Mouse (Mus musculus): ENCODE measurements around the gene Olfr1026. TPM values are rescaled to one million over a fixed set of nuclear protein-coding genes. Genes with fewer than 3 reads are reported as not detected.

Gene Olfr1026
- not detected for polyA plus RNA-seq (2012; fragmentation: generic; extraction: Trizol)
- long read RNA-seq, experiment 1, result 0 reads
- long read RNA-seq, experiment 2, result 0 reads

DNA sequence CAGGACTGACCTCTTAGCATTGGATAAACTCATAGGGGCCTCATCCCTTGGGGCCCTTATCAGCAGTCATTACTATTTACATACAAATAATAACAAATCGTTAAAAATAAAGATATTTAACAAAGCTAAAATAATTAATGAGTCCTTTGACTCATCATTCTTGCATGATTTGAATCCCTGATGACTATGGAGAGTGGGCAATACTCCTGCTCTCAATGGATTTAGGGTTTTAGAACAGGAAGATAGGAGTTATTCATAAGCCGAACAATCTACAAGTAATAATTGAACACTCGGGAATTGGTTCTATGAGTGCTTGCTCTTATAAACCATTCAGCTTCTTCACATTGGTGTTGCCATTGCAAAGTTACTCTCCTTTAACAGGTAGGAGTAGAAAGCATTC is at the start of gene Olfr1026:
TSS of gene Olfr1026 (plus strand) at position 301 of the 400 bp plus-strand sequence.
- Histone ChIP-seq H3K27me3 (ENCODE audit: control insufficient read depth, insufficient read depth, insufficient read length) (no peaks in the 10 kb centered on the region), H3K36me3 (ENCODE audit: control insufficient read depth, insufficient read depth) (no peaks in the 10 kb centered on the region), H3K79me3 (ENCODE audit: low read depth) (no peaks in the 10 kb centered on the region), H3K79me2 (ENCODE audit: control insufficient read depth, insufficient read depth) (no peaks in the 10 kb centered on the region), H3K4me3 (ENCODE audit: insufficient read depth, poor library complexity, severe bottlenecking) (no peak within 1 kb of the TSS), H3ac (ENCODE audit: control insufficient read depth, insufficient read length, low read depth) (no peak within 1 kb of the TSS)
- TF ChIP-seq MYOD1 (IDR thresholded peaks at IDR 0.05; ENCODE audit: control insufficient read depth, insufficient read length, low read depth) (no peak), MAX (IDR thresholded peaks at IDR 0.05) (no peak), USF1 (IDR thresholded peaks at IDR 0.05; ENCODE audit: low read depth) (no peak), CTCF (IDR thresholded peaks at IDR 0.05; ENCODE audit: control insufficient read depth, insufficient read depth, insufficient read length) (no peak), MYOG (IDR thresholded peaks at IDR 0.05; ENCODE audit: control insufficient read depth, extremely low read depth, insufficient read length) (no peak), CEBPB (IDR thresholded peaks at IDR 0.05; ENCODE audit: low read depth) (no peak), FOSL1 (IDR thresholded peaks at IDR 0.05; ENCODE audit: insufficient read depth, low read length, poor library complexity, severe bottlenecking) (no peak)

DNA sequence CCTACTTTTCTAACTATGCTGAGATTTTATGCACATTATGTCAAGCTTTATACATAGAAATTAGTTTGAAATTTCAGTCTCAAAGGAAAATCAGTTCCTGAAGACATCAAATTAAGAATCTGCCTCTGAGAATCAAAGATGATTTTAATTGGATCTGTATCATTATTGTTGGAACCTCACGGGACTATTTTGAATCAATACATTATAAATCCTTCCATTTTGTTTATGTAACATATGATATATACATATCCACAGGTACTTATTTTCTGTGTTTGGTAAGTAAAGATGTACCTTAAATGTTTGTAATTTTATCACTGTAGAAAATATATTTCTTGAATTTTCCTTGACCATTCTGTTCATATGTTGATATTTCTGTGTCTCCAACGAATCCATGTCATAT is 36.0 kb upstream of the Olfr1026 start, which contains the start of gene Olfr1023:
TSS of gene Olfr1023 (plus strand) at position 301 of the 400 bp plus-strand sequence.
- Histone ChIP-seq H3ac (ENCODE audit: control insufficient read depth, insufficient read length, low read depth) (no peak within 1 kb of the TSS), H3K4me3 (ENCODE audit: insufficient read depth, poor library complexity, severe bottlenecking) (no peak within 1 kb of the TSS), H3K27me3 (ENCODE audit: control insufficient read depth, insufficient read depth, insufficient read length) (no peaks in the 10 kb centered on the region), H3K79me3 (ENCODE audit: low read depth) (no peaks in the 10 kb centered on the region), H3K79me2 (ENCODE audit: control insufficient read depth, insufficient read depth) (no peaks in the 10 kb centered on the region), H3K36me3 (ENCODE audit: control insufficient read depth, insufficient read depth) (no peaks in the 10 kb centered on the region)
- no peak for TF ChIP-seq CEBPB (IDR thresholded peaks at IDR 0.05; ENCODE audit: low read depth)
- no peak for TF ChIP-seq CTCF (IDR thresholded peaks at IDR 0.05; ENCODE audit: control insufficient read depth, insufficient read depth, insufficient read length)
- TF ChIP-seq USF1 (IDR thresholded peaks at IDR 0.05; ENCODE audit: low read depth), result no peak
- TF ChIP-seq MAX (IDR thresholded peaks at IDR 0.05), result no peak
- no peak for TF ChIP-seq FOSL1 (IDR thresholded peaks at IDR 0.05; ENCODE audit: insufficient read depth, low read length, poor library complexity, severe bottlenecking)
- no peak for TF ChIP-seq MYOD1 (IDR thresholded peaks at IDR 0.05; ENCODE audit: control insufficient read depth, insufficient read length, low read depth)
- TF ChIP-seq MYOG (IDR thresholded peaks at IDR 0.05; ENCODE audit: control insufficient read depth, extremely low read depth, insufficient read length), result no peak

DNA sequence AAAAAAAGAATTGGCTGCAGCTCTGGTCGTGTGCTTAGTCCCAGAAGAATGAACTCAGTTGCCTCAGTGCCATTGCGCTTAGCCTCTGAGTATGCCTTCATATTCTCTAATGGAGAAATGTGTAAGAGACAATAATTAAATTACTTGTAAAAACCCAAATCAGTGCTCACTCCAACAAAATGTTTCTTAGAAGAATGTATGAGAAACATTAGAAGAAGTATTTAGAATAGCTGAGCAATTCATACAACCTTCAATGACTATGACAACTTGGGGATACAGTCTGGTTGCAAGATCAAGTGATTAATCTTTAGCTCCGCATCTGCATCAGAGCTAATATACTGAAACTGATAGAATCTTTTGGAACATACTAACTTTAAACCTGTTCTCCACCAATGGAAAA is 16.4 kb upstream of the Olfr1026 start, which contains the start of gene Olfr1024:
TSS of gene Olfr1024 (minus strand) at position 101 of the 400 bp plus-strand sequence.
- TF ChIP-seq CEBPB (IDR thresholded peaks at IDR 0.05; ENCODE audit: low read depth) (no peak), CTCF (IDR thresholded peaks at IDR 0.05; ENCODE audit: control insufficient read depth, insufficient read depth, insufficient read length) (no peak), MYOD1 (IDR thresholded peaks at IDR 0.05; ENCODE audit: control insufficient read depth, insufficient read length, low read depth) (no peak), FOSL1 (IDR thresholded peaks at IDR 0.05; ENCODE audit: insufficient read depth, low read length, poor library complexity, severe bottlenecking) (no peak), USF1 (IDR thresholded peaks at IDR 0.05; ENCODE audit: low read depth) (no peak)

DNA sequence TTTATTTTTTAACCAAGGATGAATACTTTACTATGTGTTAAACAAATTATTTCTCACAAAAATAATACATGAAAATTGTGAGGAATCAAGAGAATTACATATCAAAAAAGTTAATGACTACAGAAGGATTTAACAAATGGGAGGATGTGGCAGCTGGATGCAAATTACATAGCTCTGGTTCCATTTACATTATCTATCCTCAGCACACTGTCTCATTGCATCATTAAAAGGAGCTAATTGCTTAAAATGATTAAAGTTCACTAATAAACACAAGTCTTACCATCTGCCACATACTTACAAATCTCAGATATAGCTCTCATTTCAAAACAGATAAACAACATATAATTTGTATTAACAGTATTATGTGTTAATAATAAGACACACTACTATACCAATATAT is 8.2 kb upstream of the Olfr1026 start:
- Histone ChIP-seq H3K4me3 (ENCODE audit: insufficient read depth, poor library complexity, severe bottlenecking) (no peak overlapping the region), H3K79me3 (ENCODE audit: low read depth) (no peaks in the 10 kb centered on the region), H3K79me2 (ENCODE audit: control insufficient read depth, insufficient read depth) (no peaks in the 10 kb centered on the region), H3K36me3 (ENCODE audit: control insufficient read depth, insufficient read depth) (no peaks in the 10 kb centered on the region), H3ac (ENCODE audit: control insufficient read depth, insufficient read length, low read depth) (no peak overlapping the region), H3K27me3 (ENCODE audit: control insufficient read depth, insufficient read depth, insufficient read length) (no peaks in the 10 kb centered on the region)
- TF ChIP-seq MYOD1 (IDR thresholded peaks at IDR 0.05; ENCODE audit: control insufficient read depth, insufficient read length, low read depth), result no peak

More for the DNA sequence above, 16.4 kb upstream of the Olfr1026 start, which contains the start of gene Olfr1024:
- H3ac ChIP-seq (ENCODE audit: control insufficient read depth, insufficient read length, low read depth), result no peak within 1 kb of the TSS
- no peaks in the 10 kb centered on the region for H3K27me3 ChIP-seq (ENCODE audit: control insufficient read depth, insufficient read depth, insufficient read length)
- H3K36me3 ChIP-seq (ENCODE audit: control insufficient read depth, insufficient read depth), result no peaks in the 10 kb centered on the region
- no peak within 1 kb of the TSS for H3K4me3 ChIP-seq (ENCODE audit: insufficient read depth, poor library complexity, severe bottlenecking)
- no peaks in the 10 kb centered on the region for H3K79me3 ChIP-seq (ENCODE audit: low read depth)
- no peaks in the 10 kb centered on the region for H3K79me2 ChIP-seq (ENCODE audit: control insufficient read depth, insufficient read depth)

DNA sequence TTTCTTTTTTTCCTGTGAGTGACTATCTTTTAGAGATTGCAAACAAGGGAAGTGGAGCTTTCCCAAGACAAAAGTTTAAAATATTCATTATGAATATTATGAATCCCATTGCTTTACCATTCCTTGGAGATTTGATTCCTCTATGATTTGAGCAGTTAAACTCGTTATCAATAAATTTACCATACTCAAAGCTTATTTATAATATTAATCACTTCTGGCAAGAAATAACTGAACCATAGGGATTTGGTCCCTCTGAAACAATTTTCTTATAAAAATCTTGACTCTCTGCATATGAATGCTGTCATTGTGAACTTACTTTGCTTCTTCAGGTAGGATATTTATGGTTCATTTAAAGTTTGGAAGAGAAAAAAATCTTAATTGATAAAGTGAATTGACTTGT is 6.5 kb upstream of the Olfr1026 start, which contains the start of gene Olfr1025-ps1:
TSS of gene Olfr1025-ps1 (plus strand) at position 301 of the 400 bp plus-strand sequence.
- Histone ChIP-seq H3ac (ENCODE audit: control insufficient read depth, insufficient read length, low read depth) (no peak within 1 kb of the TSS), H3K27me3 (ENCODE audit: control insufficient read depth, insufficient read depth, insufficient read length) (no peaks in the 10 kb centered on the region), H3K79me3 (ENCODE audit: low read depth) (no peaks in the 10 kb centered on the region), H3K36me3 (ENCODE audit: control insufficient read depth, insufficient read depth) (no peaks in the 10 kb centered on the region), H3K79me2 (ENCODE audit: control insufficient read depth, insufficient read depth) (no peaks in the 10 kb centered on the region), H3K4me3 (ENCODE audit: insufficient read depth, poor library complexity, severe bottlenecking) (no peak within 1 kb of the TSS)
- TF ChIP-seq MAX (IDR thresholded peaks at IDR 0.05), result no peak
- TF ChIP-seq MYOG (IDR thresholded peaks at IDR 0.05; ENCODE audit: control insufficient read depth, extremely low read depth, insufficient read length), result no peak
- no peak for TF ChIP-seq CEBPB (IDR thresholded peaks at IDR 0.05; ENCODE audit: low read depth)
- no peak for TF ChIP-seq CTCF (IDR thresholded peaks at IDR 0.05; ENCODE audit: control insufficient read depth, insufficient read depth, insufficient read length)

DNA sequence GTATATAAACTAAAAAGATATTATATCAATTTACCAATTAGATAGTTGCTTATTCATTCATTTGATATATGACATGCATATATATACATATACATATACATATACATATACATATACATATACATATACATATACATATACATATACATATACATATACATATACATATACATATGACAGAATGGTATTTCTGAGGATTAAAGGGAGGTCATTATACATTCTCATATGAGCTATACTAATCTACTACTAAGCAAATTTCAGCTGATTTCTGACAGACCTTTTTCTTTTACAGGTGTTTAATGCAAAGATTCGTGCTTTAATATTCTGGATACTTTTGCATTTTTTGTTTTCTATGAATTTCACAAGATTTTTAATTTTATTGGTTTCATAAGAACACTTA is 28.8 kb downstream of the Olfr1026 start, which contains the start of gene Olfr1028:
TSS of gene Olfr1028 (plus strand) at position 301 of the 400 bp plus-strand sequence.
- H3K27me3 ChIP-seq (ENCODE audit: control insufficient read depth, insufficient read depth, insufficient read length), result no peaks in the 10 kb centered on the region
- H3ac ChIP-seq (ENCODE audit: control insufficient read depth, insufficient read length, low read depth), result no peak within 1 kb of the TSS
- no peaks in the 10 kb centered on the region for H3K36me3 ChIP-seq (ENCODE audit: control insufficient read depth, insufficient read depth)
- no peaks in the 10 kb centered on the region for H3K79me3 ChIP-seq (ENCODE audit: low read depth)
- no peak within 1 kb of the TSS for H3K4me3 ChIP-seq (ENCODE audit: insufficient read depth, poor library complexity, severe bottlenecking)
- no peaks in the 10 kb centered on the region for H3K79me2 ChIP-seq (ENCODE audit: control insufficient read depth, insufficient read depth)
- TF ChIP-seq MYOG (IDR thresholded peaks at IDR 0.05; ENCODE audit: control insufficient read depth, extremely low read depth, insufficient read length), result no peak
- TF ChIP-seq USF1 (IDR thresholded peaks at IDR 0.05; ENCODE audit: low read depth), result no peak
- TF ChIP-seq FOSL1 (IDR thresholded peaks at IDR 0.05; ENCODE audit: insufficient read depth, low read length, poor library complexity, severe bottlenecking), result no peak
- TF ChIP-seq CTCF (IDR thresholded peaks at IDR 0.05; ENCODE audit: control insufficient read depth, insufficient read depth, insufficient read length), result no peak
- no peak for TF ChIP-seq MAX (IDR thresholded peaks at IDR 0.05)
- TF ChIP-seq CEBPB (IDR thresholded peaks at IDR 0.05; ENCODE audit: low read depth), result no peak
- TF ChIP-seq MYOD1 (IDR thresholded peaks at IDR 0.05; ENCODE audit: control insufficient read depth, insufficient read length, low read depth), result no peak

Data from C2C12 (cell line).